Mouse (Mus musculus) forebrain, postnatal 0 days (tissue): ENCODE results near the gene Npepps. TPM values are rescaled to one million over a fixed set of nuclear protein-coding genes. Genes with fewer than 3 reads are reported as not detected.

Experiments
- ATAC-seq: fragments of 200-750 bp; cut with Nextera tagmentation; 2 replicates; pipeline ENCODE4 v1.8.0; 2017; ENCODE audit warnings: mild to moderate bottlenecking, moderate library complexity
- DNase-seq: peaks from one replicate; pipeline ENCODE4 v3.0.0-alpha.2; 2015
- H3K27ac ChIP-seq: fragments of 300-500 bp; sonication (generic); 2 replicates; pipeline ENCODE4 v1.5.1; 2014; ENCODE audit warnings: low read depth, mild to moderate bottlenecking, antibody characterized with exemption, low read length, moderate library complexity, mixed read lengths
- H3K27me3 ChIP-seq: fragments of 300-500 bp; sonication (generic); 2 replicates; pipeline ENCODE4 v1.6.1; 2014; ENCODE audit warnings: mild to moderate bottlenecking, low read length, mixed read lengths; ENCODE audit not compliant: insufficient read depth
- H3K36me3 ChIP-seq: fragments of 300-500 bp; sonication (generic); 2 replicates; pipeline ENCODE4 v1.6.1; 2014; ENCODE audit warnings: mild to moderate bottlenecking, moderate library complexity; ENCODE audit not compliant: insufficient read depth
- H3K4me1 ChIP-seq: fragments of 300-500 bp; sonication (generic); 2 replicates; pipeline ENCODE4 v1.6.1; 2014; ENCODE audit warnings: antibody characterized with exemption; ENCODE audit not compliant: insufficient read depth
- H3K4me2 ChIP-seq: fragments of 300-500 bp; sonication (generic); 2 replicates; pipeline ENCODE4 v1.6.1; 2014; ENCODE audit warnings: low read depth, mild to moderate bottlenecking, moderate library complexity
- H3K4me3 ChIP-seq: fragments of 300-500 bp; sonication (generic); 2 replicates; pipeline ENCODE4 v1.5.1; 2014; ENCODE audit warnings: low read depth, low read length, mixed read lengths
- H3K9ac ChIP-seq: fragments of 300-500 bp; sonication (generic); 2 replicates; pipeline ENCODE4 v1.6.1; 2014; ENCODE audit warnings: mild to moderate bottlenecking
- H3K9me3 ChIP-seq: fragments of 300-500 bp; sonication (generic); 2 replicates; pipeline ENCODE4 v1.6.1; 2016; ENCODE audit warnings: low read length
- CTCF ChIP-seq: sonication (generic); IDR thresholded peaks from 2 replicates; pipeline ENCODE4 v1.5.1; 2016; ENCODE audit warnings: antibody characterized with exemption, control low read depth, low read depth
- WGBS: fragments of 180-500 bp; shearing (Covaris S2); extraction: QIAGEN DNeasy Blood & Tissue Kit; methylation state at CpG from one replicate; pipeline ENCODE4 v1.1.7; 2014; 5-methylcytosine and 5-hydroxymethylcytosine counted together
- polyA plus RNA-seq: library from polyadenylated mRNA; unstranded; fragments of >200 nt; fragmentation: Nextera tagmentation; extraction: Ambion mirVana; gene quantifications from 2 replicates; pipeline ENCODE4 v1.2.1, GENCODE M21; 2015
- total RNA-seq: library from RNA; depleted of rRNA; stranded (reverse); fragments of >200 nt; gene quantifications from 2 replicates; pipeline ENCODE4 v1.2.3, GENCODE M21; 2014

The Npepps gene
- total and polyA plus RNA-seq, 2 experiments from 2014 or later = 92.1 to 98.7 TPM

- Histone ChIP-seq H3K4me2 (no peak overlapping the region), H3K36me3 (no peaks in the 10 kb centered on the region), H3K9ac (no peak overlapping the region), H3K9me3 (no peaks in the 10 kb centered on the region), H3K4me3 (no peak overlapping the region), H3K27ac (no peak overlapping the region), H3K27me3 (no peaks in the 10 kb centered on the region), H3K4me1 (no peaks in the 10 kb centered on the region)
- WGBS = 96% methylated on average over 1 of the region's 1 CpGs
- no peak for TF ChIP-seq CTCF
- no peak for DNase-seq
- no peak for ATAC-seq
Measured at GRCm38 (mm10) chr11:97292731-97293130, 12.3 kb upstream of the Npepps start.

- no peak for DNase-seq
Measured at GRCm38 (mm10) chr11:97289276-97290230, 9.1 kb upstream of the Npepps start.

GRCm38 (mm10) chr11:97287643-97288042, 7.2 kb upstream of the Npepps start:
- Histone ChIP-seq H3K4me3 (no peak overlapping the region), H3K9me3 (no peaks in the 10 kb centered on the region), H3K36me3 (no peaks in the 10 kb centered on the region), H3K9ac (no peak overlapping the region), H3K27me3 (no peaks in the 10 kb centered on the region), H3K4me1 (no peaks in the 10 kb centered on the region), H3K4me2 (no peak overlapping the region), H3K27ac (no peak overlapping the region)
- TF ChIP-seq CTCF = no peak
- ATAC-seq = no peak
- DNase-seq = no peak

More at GRCm38 (mm10) chr11:97289276-97290230, 9.1 kb upstream of the Npepps start:
- Histone ChIP-seq H3K27ac (0 out of 2 replicates have a peak overlapping the region, but pooled peaks have one; percentile 16), H3K4me1 (no peaks in the 10 kb centered on the region), H3K4me2 (no peak overlapping the region), H3K9me3 (no peaks in the 10 kb centered on the region), H3K27me3 (no peaks in the 10 kb centered on the region), H3K36me3 (no peaks in the 10 kb centered on the region), H3K9ac (no peak overlapping the region), H3K4me3 (no peak overlapping the region)
- 33% methylated on average over 12 of the region's 12 CpGs for WGBS
- ATAC-seq = no peak
- no peak for TF ChIP-seq CTCF

GRCm38 (mm10) chr11:97286973-97287372, 6.5 kb upstream of the Npepps start:
- TF ChIP-seq CTCF = no peak
- H3K9me3 ChIP-seq = no peaks in the 10 kb centered on the region
- no peak overlapping the region for H3K9ac ChIP-seq
- ATAC-seq (no peak), DNase-seq (no peak)
- H3K4me1 ChIP-seq = no peaks in the 10 kb centered on the region
- no peak overlapping the region for H3K4me2 ChIP-seq
- H3K27ac ChIP-seq = no peak overlapping the region
- H3K4me3 ChIP-seq = no peak overlapping the region
- no peaks in the 10 kb centered on the region for H3K36me3 ChIP-seq
- H3K27me3 ChIP-seq = no peaks in the 10 kb centered on the region
- WGBS = 45% methylated on average over 6 of the region's 6 CpGs

GRCm38 (mm10) chr11:97285852-97286775, 5.7 kb upstream of the Npepps start:
- no peaks in the 10 kb centered on the region for H3K9me3 ChIP-seq
- H3K4me3 ChIP-seq = no peak overlapping the region
- H3K9ac ChIP-seq = no peak overlapping the region
- WGBS = 78% methylated on average over 9 of the region's 9 CpGs
- no peak for TF ChIP-seq CTCF
- no peak for ATAC-seq
- no peak for DNase-seq
- no peaks in the 10 kb centered on the region for H3K36me3 ChIP-seq
- H3K27ac ChIP-seq = no peak overlapping the region
- H3K27me3 ChIP-seq = no peaks in the 10 kb centered on the region
- no peaks in the 10 kb centered on the region for H3K4me1 ChIP-seq
- H3K4me2 ChIP-seq = no peak overlapping the region

- no peaks in the 10 kb centered on the region for H3K27me3 ChIP-seq
- no peak for TF ChIP-seq CTCF
- no peaks in the 10 kb centered on the region for H3K36me3 ChIP-seq
- H3K4me2 ChIP-seq = no peak overlapping the region
- no peak for ATAC-seq
- 81% methylated on average over 4 of the region's 4 CpGs for WGBS
- H3K9ac ChIP-seq = no peak overlapping the region
- no peaks in the 10 kb centered on the region for H3K4me1 ChIP-seq
- DNase-seq = no peak
- H3K9me3 ChIP-seq = no peaks in the 10 kb centered on the region
- H3K4me3 ChIP-seq = no peak overlapping the region
- H3K27ac ChIP-seq = no peak overlapping the region
Measured at GRCm38 (mm10) chr11:97284854-97285253, 4.4 kb upstream of the Npepps start.
